Mouse (Mus musculus) kidney, postnatal 4 days (tissue): ENCODE measurements at regions not wholly inside any gene's neighbourhood (a gene's known extent, or its start where the extent isn't known, plus 50 kb on each side); places are given as distances from the start of the nearest gene placed in this dataset.

Experiments used
- DNase-seq, 2 experiments: peaks; one replicate each; pipeline ENCODE4 v3.0.0; 2021; ENCODE audit warnings: mixed read lengths in 2 of 2

- peak in 1 of 2 experiments; percentile 1 for DNase-seq
These were observed 118.8 kb upstream of the H2al1a start for GRCm38 (mm10) chrX:11180194-11180816.

GRCm38 (mm10) chrX:11181855-11182254, 117.2 kb upstream of the H2al1a start:
- DNase-seq, result no peak

- DNase-seq, result no peak
These were observed 108.2 kb upstream of the H2al1a start for GRCm38 (mm10) chrX:11190851-11191250.

- no peak for DNase-seq
These were observed 94.9 kb upstream of the H2al1a start for GRCm38 (mm10) chrX:11204135-11204534.

GRCm38 (mm10) chrX:11209895-11210294, 89.2 kb upstream of the H2al1a start:
- no peak for DNase-seq

- DNase-seq, result no peak
These were observed 86.2 kb upstream of the H2al1a start for GRCm38 (mm10) chrX:11212811-11213210.

- peak; percentile 50 to 58 for DNase-seq
These were observed 85.6 kb upstream of the H2al1a start for GRCm38 (mm10) chrX:11213492-11213891.

- no peak for DNase-seq
These were observed 60.0 kb upstream of the H2al1a start for GRCm38 (mm10) chrX:11239066-11239465.

GRCm38 (mm10) chrX:11245576-11245975, 53.5 kb upstream of the H2al1a start:
- DNase-seq, result no peak
